Mouse (Mus musculus) MEL (cell line): Measurements from ENCODE around the gene Atad1. TPM values are rescaled to one million over a fixed set of nuclear protein-coding genes. Genes with fewer than 3 reads are reported as not detected.

Experiments
- DNase-seq: peaks from one replicate; pipeline ENCODE4 v3.0.0; 2011; ENCODE audit warnings: low read depth, low spot score
- H3K27ac ChIP-seq: 2 replicates; pipeline ENCODE4 v1.5.1; 2012; ENCODE audit warnings: low read depth, mild to moderate bottlenecking, control low read depth, low read length, moderate library complexity; ENCODE audit not compliant: control insufficient read depth
- H3K27me3 ChIP-seq, 2 experiments: fragments of 150-350 bp in 1 of 2; sonication (generic) in 1 of 2; 2 replicates each; pipeline ENCODE4 v1.6.1; 2012; ENCODE audit warnings: low read length in 2 of 2, mild to moderate bottlenecking in 2 of 2, improper control_type of control experiment in 1 of 2, moderate library complexity in 1 of 2; ENCODE audit not compliant: insufficient read depth in 2 of 2, control insufficient read depth in 1 of 2
- H3K36me3 ChIP-seq, 2 experiments: 2 replicates each; pipeline ENCODE4 v1.6.1; 2012 to 2014; ENCODE audit warnings: low read length in 2 of 2, improper control_type of control experiment in 1 of 2, inconsistent platforms in 1 of 2, mild to moderate bottlenecking in 1 of 2; ENCODE audit not compliant: insufficient read depth in 2 of 2, control insufficient read depth in 1 of 2
- H3K4me1 ChIP-seq, 2 experiments: fragments of 150-350 bp in 1 of 2; sonication (generic) in 1 of 2; 2 replicates each; pipeline ENCODE4 v1.6.1; 2012; ENCODE audit warnings: low read length in 2 of 2, improper control_type of control experiment in 1 of 2, mild to moderate bottlenecking in 1 of 2; ENCODE audit not compliant: insufficient read depth in 2 of 2, control insufficient read depth in 1 of 2
- H3K4me3 ChIP-seq, 2 experiments: fragments of 150-350 bp in 1 of 2; sonication (generic) in 1 of 2; 2 replicates each; pipeline ENCODE4 v1.5.1; 2012; ENCODE audit warnings: low read depth in 2 of 2, low read length in 2 of 2, mild to moderate bottlenecking in 2 of 2, moderate library complexity in 2 of 2, control low read depth in 1 of 2, improper control_type of control experiment in 1 of 2; ENCODE audit not compliant: control insufficient read depth in 1 of 2, insufficient read depth in 1 of 2
- H3K79me2 ChIP-seq: 2 replicates; pipeline ENCODE4 v1.6.1; 2012; ENCODE audit warnings: mild to moderate bottlenecking, low read length, moderate library complexity; ENCODE audit not compliant: control insufficient read depth, poor library complexity, insufficient read depth
- H3K9ac ChIP-seq: 2 replicates; pipeline ENCODE4 v1.6.1; 2012; ENCODE audit warnings: low read depth, mild to moderate bottlenecking, control low read depth, low read length, moderate library complexity; ENCODE audit not compliant: control insufficient read depth, poor library complexity, severe bottlenecking
- H3K9me3 ChIP-seq: fragments of 150-350 bp; sonication (generic); replicated peaks from 2 replicates; pipeline ENCODE4 v1.6.1; 2012; ENCODE audit warnings: mild to moderate bottlenecking, low read length, improper control_type of control experiment, moderate library complexity; ENCODE audit not compliant: insufficient read depth
- CTCF ChIP-seq, 3 experiments: IDR thresholded peaks in 2 of 3; conservative IDR thresholded peaks in 1 of 3; 2 replicates each; pipeline ENCODE4 v1.5.1; 2011 to 2012; ENCODE audit warnings: low read length in 3 of 3, low read depth in 2 of 3, mild to moderate bottlenecking in 2 of 3, improper control_type of control experiment in 1 of 3, inconsistent platforms in 1 of 3, mixed read lengths in 1 of 3, moderate library complexity in 1 of 3; ENCODE audit not compliant: control insufficient read depth in 1 of 3, insufficient read depth in 1 of 3, poor library complexity in 1 of 3, severe bottlenecking in 1 of 3
- ELF1 ChIP-seq: IDR thresholded peaks from 2 replicates; pipeline ENCODE4 v1.6.1; 2014; ENCODE audit warnings: low read depth, mild to moderate bottlenecking, inconsistent platforms, low read length, improper control_type of control experiment, moderate library complexity
- EP300 ChIP-seq, 2 experiments: IDR thresholded peaks; 2 replicates each; pipeline ENCODE4 v1.6.1; 2011; ENCODE audit warnings: improper control_type of control experiment in 2 of 2, low read length in 2 of 2, low read depth in 1 of 2, mild to moderate bottlenecking in 1 of 2
- GABPA ChIP-seq: IDR thresholded peaks from 2 replicates; pipeline ENCODE4 v1.6.1; 2012; ENCODE audit warnings: low read depth, mild to moderate bottlenecking, inconsistent platforms, low read length, improper control_type of control experiment, moderate library complexity
- GATA1 ChIP-seq: IDR thresholded peaks from 2 replicates; pipeline ENCODE4 v1.6.1; 2011; ENCODE audit warnings: low read depth, low read length, improper control_type of control experiment
- JUND ChIP-seq: IDR thresholded peaks from 2 replicates; pipeline ENCODE4 v1.6.1; 2011; ENCODE audit warnings: low read depth, mild to moderate bottlenecking, improper control_type of control experiment, low read length
- KAT2A ChIP-seq: conservative IDR thresholded peaks from 2 replicates; pipeline ENCODE4 v1.6.1; 2012; ENCODE audit warnings: low read depth, low read length, improper control_type of control experiment, inconsistent platforms
- MAX ChIP-seq: IDR thresholded peaks from 2 replicates; pipeline ENCODE4 v1.6.1; 2011; ENCODE audit warnings: low read length, improper control_type of control experiment
- MEF2A ChIP-seq: IDR thresholded peaks from 2 replicates; pipeline ENCODE4 v1.6.1; 2014; ENCODE audit warnings: low read depth, mild to moderate bottlenecking, inconsistent platforms, low read length, improper control_type of control experiment; ENCODE audit not compliant: poor library complexity, insufficient replicate concordance, severe bottlenecking; ENCODE audit errors: extremely low read depth
- MYC ChIP-seq: IDR thresholded peaks from 2 replicates; pipeline ENCODE4 v1.6.1; 2011; ENCODE audit warnings: low read depth, mild to moderate bottlenecking, low read length, improper control_type of control experiment, moderate library complexity
- POLR2AphosphoS2 ChIP-seq: IDR thresholded peaks from 2 replicates; pipeline ENCODE4 v1.6.1; 2011; ENCODE audit warnings: low read length, improper control_type of control experiment
- RAD21 ChIP-seq: IDR thresholded peaks from 2 replicates; pipeline ENCODE4 v1.6.1; 2011; ENCODE audit warnings: mild to moderate bottlenecking, low read depth, low read length, improper control_type of control experiment
- RCOR1 ChIP-seq: IDR thresholded peaks from 2 replicates; pipeline ENCODE4 v1.6.1; 2012; ENCODE audit warnings: low read depth, mild to moderate bottlenecking, inconsistent platforms, low read length, improper control_type of control experiment
- SIN3A ChIP-seq: IDR thresholded peaks from 2 replicates; pipeline ENCODE4 v1.6.1; 2012; ENCODE audit warnings: low read length, improper control_type of control experiment, inconsistent platforms
- TBP ChIP-seq: IDR thresholded peaks from 2 replicates; pipeline ENCODE4 v1.8.0; 2011; ENCODE audit warnings: low read depth, low read length, improper control_type of control experiment
- UBTF ChIP-seq: IDR thresholded peaks from 2 replicates; pipeline ENCODE4 v1.6.1; 2012; ENCODE audit warnings: low read depth, mild to moderate bottlenecking, inconsistent platforms, low read length, improper control_type of control experiment, moderate library complexity, borderline replicate concordance; ENCODE audit not compliant: insufficient read depth
- ZKSCAN1 ChIP-seq: IDR thresholded peaks from 2 replicates; pipeline ENCODE4 v1.6.1; 2012; ENCODE audit warnings: low read depth, mild to moderate bottlenecking, inconsistent platforms, low read length, improper control_type of control experiment, moderate library complexity
- ZNF384 ChIP-seq: IDR thresholded peaks from 2 replicates; pipeline ENCODE4 v1.6.1; 2012; ENCODE audit warnings: low read depth, mild to moderate bottlenecking, inconsistent platforms, low read length, improper control_type of control experiment
- polyA plus RNA-seq, 2 experiments: library from polyadenylated mRNA; stranded (reverse) in 1 of 2; unstranded in 1 of 2; fragments of >175 nt in 1 of 2; fragments of >200 nt in 1 of 2; gene quantifications; 2 replicates each; pipeline versions ENCODE4 v1.2.1 to v1.2.4; 2012; ENCODE audit warnings: low replicate concordance in 2 of 2, low read depth in 1 of 2; ENCODE audit not compliant: insufficient read length in 2 of 2, insufficient read depth in 1 of 2, missing spikeins in 1 of 2
- total RNA-seq: library from RNA; depleted of rRNA; stranded (reverse); fragments of 300-350 nt; gene quantifications from 2 replicates; pipeline ENCODE4 v1.2.3, GENCODE M21; 2012

Gene Atad1
- total and polyA plus RNA-seq, 3 experiments = 35.8 to 48.4 TPM; not detected in 1

DNA sequence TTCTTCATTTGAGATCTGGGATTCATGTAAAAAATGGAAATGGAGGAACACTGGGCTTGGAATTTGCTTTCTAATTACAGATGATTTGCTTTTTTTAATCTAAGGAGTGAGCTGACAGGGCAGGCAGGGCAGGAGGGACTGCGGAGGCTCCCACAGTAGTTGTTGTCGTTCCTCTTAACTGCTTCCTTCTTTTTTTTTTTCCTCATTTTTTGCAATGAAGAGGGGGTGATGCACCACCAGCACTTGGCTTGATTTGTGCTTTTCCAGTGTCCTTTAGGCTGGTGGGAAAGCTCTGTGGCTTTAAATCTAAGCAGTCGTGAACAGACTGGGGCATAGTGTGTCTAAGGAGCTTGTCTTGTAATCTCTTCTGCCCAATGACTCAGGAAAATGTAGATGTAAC lies 39.5 kb upstream of the Atad1 start:
- Histone ChIP-seq H3K36me3 (peaks cover 21% of the 10 kb centered on the region in 2 experiments), H3K27ac (no peak overlapping the region), H3K4me1 (peaks cover 0 to 9% of the 10 kb centered on the region in 2 experiments; a peak in 3 of 4 replicates), H3K79me2 (peaks cover 35% of the 10 kb centered on the region), H3K9ac (no peak overlapping the region), H3K9me3 (no peaks in the 10 kb centered on the region), H3K4me3 (no peak overlapping the region)
- no peak for DNase-seq
- peak; percentile 56 for TF ChIP-seq ZNF384
- TF ChIP-seq POLR2AphosphoS2 = no peak
- 0 out of 2 replicates have a peak, but pooled peaks have one; percentile 5 for TF ChIP-seq GATA1
- TF ChIP-seq, all 39 proteins: peak for 2
- H3K27me3 ChIP-seq = no peaks in the 10 kb centered on the region

GRCm38 (mm10) chr19:32778411-32778810 lies 38.8 kb upstream of the Atad1 start:
- H3K27me3 ChIP-seq = no peaks in the 10 kb centered on the region
- peaks cover 18 to 21% of the 10 kb centered on the region in 2 experiments for H3K36me3 ChIP-seq
- peaks cover 0 to 9% of the 10 kb centered on the region in 2 experiments; a peak in 3 of 4 replicates for H3K4me1 ChIP-seq
- peaks cover 32% of the 10 kb centered on the region for H3K79me2 ChIP-seq
- no peaks in the 10 kb centered on the region for H3K9me3 ChIP-seq
- TF ChIP-seq MYC = no peak
- no peak for TF ChIP-seq RCOR1
- TF ChIP-seq KAT2A = no peak
- TF ChIP-seq MEF2A = no peak
- no peak for TF ChIP-seq GABPA
- TF ChIP-seq MAX = no peak
- TF ChIP-seq UBTF = no peak
- TF ChIP-seq TBP = no peak
- TF ChIP-seq ZNF384 = no peak
- TF ChIP-seq ZKSCAN1 = no peak
- TF ChIP-seq CTCF (IDR thresholded peaks at IDR 0.05 in 2 of 3, conservative IDR thresholded peaks at IDR 0.05 in 1 of 3; ENCODE audit: control insufficient read depth in 1 of 3, insufficient read depth in 1 of 3, low read depth in 2 of 3, low read length in 3 of 3, poor library complexity in 1 of 3, severe bottlenecking in 1 of 3) = no peak
- TF ChIP-seq RAD21 = no peak
- TF ChIP-seq EP300 (IDR thresholded peaks at IDR 0.05; ENCODE audit: low read depth in 1 of 2, low read length in 2 of 2) = no peak
- no peak for TF ChIP-seq ELF1
- no peak for TF ChIP-seq JUND
- TF ChIP-seq SIN3A = no peak
- no peak overlapping the region for H3K4me3 ChIP-seq
- no peak for DNase-seq
- no peak overlapping the region for H3K9ac ChIP-seq
- H3K27ac ChIP-seq = no peak overlapping the region
